Mouse (Mus musculus) G1E (cell line): ENCODE measurements at regions not wholly inside any gene's neighbourhood (a gene's known extent, or its start where the extent isn't known, plus 50 kb on each side); places are given as distances from the start of the nearest gene placed in this dataset.

ENCODE experiments used
- ATAC-seq: 2 replicates; pipeline ENCODE4 v1.8.0; 2016; ENCODE audit warnings: mild to moderate bottlenecking; ENCODE audit not compliant: insufficient number of reproducible peaks, poor library complexity, low FRiP score, severe bottlenecking; ENCODE audit errors: extremely low read depth
- DNase-seq: peaks from one replicate; pipeline ENCODE4 v3.0.0; 2012; ENCODE audit warnings: low spot score
- H3K27me3 ChIP-seq: 2 replicates; pipeline ENCODE4 v1.6.1; 2012; ENCODE audit warnings: mild to moderate bottlenecking, low read length, inconsistent platforms; ENCODE audit not compliant: insufficient read depth
- H3K36me3 ChIP-seq: replicated peaks from 2 replicates; pipeline ENCODE3; 2012; ENCODE audit warnings: mild to moderate bottlenecking, inconsistent platforms
- H3K4me1 ChIP-seq: 2 replicates; pipeline ENCODE4 v1.6.1; 2012; ENCODE audit warnings: low read depth, low read length, inconsistent platforms, mixed read lengths; ENCODE audit not compliant: insufficient read depth
- H3K4me3 ChIP-seq: 2 replicates; pipeline ENCODE4 v1.5.1; 2012; ENCODE audit warnings: low read depth, mild to moderate bottlenecking, inconsistent platforms, low read length, moderate library complexity, mixed read lengths
- H3K9me3 ChIP-seq: replicated peaks from 2 replicates; pipeline ENCODE4 v1.6.1; 2012; ENCODE audit warnings: inconsistent platforms
- CTCF ChIP-seq: IDR thresholded peaks from 2 replicates; pipeline ENCODE4 v1.5.1; 2012; ENCODE audit warnings: low read depth, low read length, inconsistent platforms, mixed read lengths
- GATA1 ChIP-seq: IDR thresholded peaks from 2 replicates; pipeline ENCODE4 v1.6.1; 2012; ENCODE audit warnings: borderline replicate concordance, low read length, inconsistent platforms, mixed read lengths
- GATA2 ChIP-seq: IDR thresholded peaks from 2 replicates; pipeline ENCODE4 v1.6.1; 2012; ENCODE audit warnings: low read depth, low read length, inconsistent platforms, borderline replicate concordance
- POLR2AphosphoS5 ChIP-seq: IDR thresholded peaks from 2 replicates; pipeline ENCODE4 v1.6.1; 2012; ENCODE audit warnings: low read depth, low read length, inconsistent platforms; ENCODE audit not compliant: insufficient replicate concordance
- TAL1 ChIP-seq: conservative IDR thresholded peaks from 2 replicates; pipeline ENCODE4 v1.6.1; 2012; ENCODE audit warnings: low read depth, low read length, inconsistent platforms, mixed read lengths

- ATAC-seq (no peak), DNase-seq (no peak)
- Histone ChIP-seq H3K36me3 (no peaks in the 10 kb centered on the region), H3K27me3 (no peaks in the 10 kb centered on the region), H3K9me3 (no peaks in the 10 kb centered on the region), H3K4me3 (no peak overlapping the region), H3K4me1 (no peaks in the 10 kb centered on the region)
- no peak for TF ChIP-seq TAL1
- TF ChIP-seq CTCF, result no peak
- no peak for TF ChIP-seq GATA1
- no peak for TF ChIP-seq POLR2AphosphoS5
- TF ChIP-seq GATA2, result no peak
These were observed 127.8 kb upstream of the Rgs18 start for GRCm38 (mm10) chr1:144902987-144903386.

GRCm38 (mm10) chr1:144883633-144884032, 108.4 kb upstream of the Rgs18 start:
- no peaks in the 10 kb centered on the region for H3K9me3 ChIP-seq
- DNase-seq, result no peak
- no peak for ATAC-seq
- H3K36me3 ChIP-seq, result no peaks in the 10 kb centered on the region
- no peaks in the 10 kb centered on the region for H3K27me3 ChIP-seq
- H3K4me3 ChIP-seq, result no peak overlapping the region
- H3K4me1 ChIP-seq, result no peaks in the 10 kb centered on the region
- no peak for TF ChIP-seq GATA1

- no peaks in the 10 kb centered on the region for H3K36me3 ChIP-seq
- H3K4me3 ChIP-seq, result no peak overlapping the region
- no peaks in the 10 kb centered on the region for H3K9me3 ChIP-seq
- no peak for ATAC-seq
- no peaks in the 10 kb centered on the region for H3K4me1 ChIP-seq
- DNase-seq, result no peak
- H3K27me3 ChIP-seq, result no peaks in the 10 kb centered on the region
- no peak for TF ChIP-seq TAL1
These were observed 86.9 kb upstream of the Rgs18 start for GRCm38 (mm10) chr1:144862133-144862532.
